Comparison of ENCODE assay signal across 9 mouse cellular contexts in genomic region chr9:54067642-54068031, GRCm38 (mm10). TPM values are rescaled to one million over a fixed set of nuclear protein-coding genes. Genes with fewer than 3 reads are reported as not detected.
DNase-seq lines count a peak whose midpoint lies in the region; ATAC-seq and TF ChIP-seq lines count a peak whose summit lies in the region.
"Had no signal": no experiment of that assay in that cellular context is flagged by ENCODE, and none has a peak within 500 bp of the region (broad histone marks: within the 10 kb centered on the region; RNA-seq: fewer than 3 reads in every experiment).

No protein-coding gene starts in this region.

- H3K4me1 ChIP-seq in heart, embryonic 15.5 days (replicated peaks): peaks cover 19% of the 10 kb centered on the region
- 0 out of 2 replicates have a peak, but pooled peaks cover 5% of the 10 kb centered on the region for H3K4me1 ChIP-seq in forebrain, postnatal 0 days (ENCODE audit: insufficient read depth)
- peaks cover 8% of the 10 kb centered on the region; the same call in 1 of the 2 replicates for H3K4me1 ChIP-seq in liver, postnatal 0 days (ENCODE audit: insufficient read depth)

- peaks cover 43% of the 10 kb centered on the region for H3K27me3 ChIP-seq in heart, embryonic 15.5 days
- no peaks in the 10 kb centered on the region for H3K27me3 ChIP-seq in forebrain, postnatal 0 days (ENCODE audit: insufficient read depth, low read length)
- peaks cover 7% of the 10 kb centered on the region; the same call in 1 of the 2 replicates for H3K27me3 ChIP-seq in liver, postnatal 0 days (ENCODE audit: insufficient read depth, low read length)

- no peak for ATAC-seq in heart, embryonic 15.5 days (replicated peaks; ENCODE audit: insufficient number of reproducible peaks, insufficient read depth, low FRiP score, low read depth)
- peak; percentile 28; the same call in 1 of the 2 replicates for ATAC-seq in forebrain, postnatal 0 days
- no peak for ATAC-seq in liver, postnatal 0 days

- no peak for TF ChIP-seq EP300 in liver, postnatal 0 days (IDR thresholded peaks at IDR 0.05; ENCODE audit: low read depth)

- no peak for DNase-seq in heart, adult 11 months
- DNase-seq in brain, adult 2 months (ENCODE audit: low read depth, low spot score): peak; percentile 13
- peak; percentile 12 for DNase-seq in forebrain, postnatal 0 days
- no peak for DNase-seq in liver, postnatal 0 days
- no peak for DNase-seq in urinary bladder, adult 2 months (ENCODE audit: low spot score)
- DNase-seq in cerebellum, postnatal 14 days: no peak
- no peak for DNase-seq in kidney, postnatal 14 days

- H3K27ac ChIP-seq in heart, embryonic 15.5 days: no peak overlapping the region
- H3K27ac ChIP-seq in forebrain, postnatal 0 days (ENCODE audit: low read depth, low read length): no peak overlapping the region
- no peak overlapping the region for H3K27ac ChIP-seq in liver, postnatal 0 days (ENCODE audit: low read depth)

- H3K9me3 ChIP-seq in heart, embryonic 15.5 days (replicated peaks): no peaks in the 10 kb centered on the region
- no peaks in the 10 kb centered on the region for H3K9me3 ChIP-seq in forebrain, postnatal 0 days (ENCODE audit: low read length)
- no peaks in the 10 kb centered on the region for H3K9me3 ChIP-seq in liver, postnatal 0 days (ENCODE audit: low read length)

- H3K9ac ChIP-seq in heart, embryonic 15.5 days: peak overlapping the region; percentile 40; the same call in 1 of the 2 replicates
- peak overlapping the region; percentile 59 for H3K9ac ChIP-seq in forebrain, postnatal 0 days
- H3K9ac ChIP-seq in liver, postnatal 0 days (replicated peaks): no peak overlapping the region

- no peak for TF ChIP-seq CTCF in forebrain, postnatal 0 days (IDR thresholded peaks at IDR 0.05; ENCODE audit: low read depth)
- TF ChIP-seq CTCF in liver, postnatal 0 days (IDR thresholded peaks at IDR 0.05; ENCODE audit: low read depth): no peak

- H3K4me3 ChIP-seq in heart, embryonic 15.5 days: peak overlapping the region; percentile 57
- peak overlapping the region; percentile 52 for H3K4me3 ChIP-seq in forebrain, postnatal 0 days (ENCODE audit: low read depth, low read length)
- H3K4me3 ChIP-seq in liver, postnatal 0 days (ENCODE audit: low read depth, low read length): peak overlapping the region; percentile 46

- no peaks in the 10 kb centered on the region for H3K36me3 ChIP-seq in heart, embryonic 15.5 days
- H3K36me3 ChIP-seq in forebrain, postnatal 0 days (ENCODE audit: insufficient read depth): no peaks in the 10 kb centered on the region
- H3K36me3 ChIP-seq in liver, postnatal 0 days (replicated peaks; ENCODE audit: insufficient read depth, low read length): no peaks in the 10 kb centered on the region

- H3K4me2 ChIP-seq in heart, embryonic 15.5 days: peak overlapping the region; percentile 98
- peak overlapping the region; percentile 98 for H3K4me2 ChIP-seq in forebrain, postnatal 0 days (ENCODE audit: low read depth)
- H3K4me2 ChIP-seq in liver, postnatal 0 days (ENCODE audit: low read depth, low read length): peak overlapping the region; percentile 74

- 3% methylated on average over 16 of the region's 16 CpGs for WGBS in heart, embryonic 15.5 days
- WGBS in forebrain, postnatal 0 days: 5% methylated on average over 16 of the region's 16 CpGs
- WGBS in liver, postnatal 0 days (ENCODE audit: insufficient replicate concordance): 1% methylated on average over 16 of the region's 16 CpGs

RNA-seq across cellular contexts. Expression of gene Tnfaip8l3, which starts 0.6 kb away (rescaled TPM):
- polyA plus RNA-seq in heart, embryonic 15.5 days (2015; fragmentation: Nextera tagmentation; extraction: Ambion mirVana): 0.32 and 0.53 TPM in 2 replicates
- total RNA-seq in forebrain, postnatal 0 days (2014; rRNA removed): 2.2 and 2.3 TPM in 2 replicates
- 0.50 and 0.71 TPM in 2 replicates for polyA plus RNA-seq in forebrain, postnatal 0 days (2015; fragmentation: Nextera tagmentation; extraction: Ambion mirVana)
- polyA plus RNA-seq in liver, postnatal 0 days (2015; fragmentation: Nextera tagmentation; extraction: Ambion mirVana): 0.09 TPM in 2 replicates
- 1.9 and 2.1 TPM in 2 replicates for polyA plus RNA-seq in urinary bladder, adult 2 months (2012; rRNA removed)
- total RNA-seq: common myeloid progenitor, adult 5-6 weeks had no signal

Comparison
In these comparisons a context has a peak if more than half of its experiments do, and no peak if none do; other contexts are left out.
1. DNase-seq: peak in brain, adult 2 months (single experiment) and forebrain, postnatal 0 days (single experiment); none in heart, adult 11 months (single experiment), liver, postnatal 0 days (single experiment), urinary bladder, adult 2 months (single experiment), cerebellum, postnatal 14 days (0 of 2) and kidney, postnatal 14 days (single experiment).
2. Peak in every context shown above with its lines, with median percentiles within 50 percentile points of each other: H3K4me2 ChIP-seq and H3K4me3 ChIP-seq.